Mouse (Mus musculus) CH12F3 (cell line): Measurements from ENCODE around the gene 4930539E08Rik.

Experiments
- in situ Hi-C: fragments of 300-500 bp; cut with MboI; formaldehyde crosslinking; loops from 2 replicates; pipeline ENCODE4 v1.14.3; 2020; ENCODE audit warnings: low sequenced_read_pairs

4930539E08Rik gene

DNA sequence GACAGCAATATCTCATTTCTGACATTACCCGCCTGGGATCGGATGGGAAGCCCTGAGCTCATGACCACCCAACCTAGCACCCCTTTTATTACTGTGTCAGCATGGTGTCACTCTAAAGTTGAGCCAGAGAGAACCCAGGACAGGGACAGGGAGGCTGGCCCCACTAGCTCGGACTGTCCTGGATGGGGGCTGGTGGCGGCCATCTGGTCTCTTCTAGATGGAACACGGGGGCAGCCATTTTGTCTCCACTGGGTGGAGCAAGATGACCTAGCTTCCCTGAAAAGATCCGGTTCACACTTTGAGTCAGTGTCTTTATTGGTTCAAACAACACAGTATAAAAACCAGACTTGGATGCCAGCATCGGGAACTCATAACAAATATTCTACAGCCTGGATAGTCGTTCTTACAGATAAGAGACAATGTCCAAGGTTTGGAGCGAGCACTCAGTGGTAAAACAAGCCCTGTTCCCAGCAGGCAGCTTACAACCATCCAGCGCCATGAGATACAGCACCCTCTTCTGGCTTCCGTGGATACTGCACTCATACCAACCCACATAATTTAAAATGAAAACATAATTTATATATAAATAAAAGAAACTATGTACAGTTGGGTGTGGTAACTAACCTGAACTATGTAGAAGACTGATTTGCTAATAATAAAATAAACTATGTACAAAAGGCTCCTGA lies 18.9 kb downstream of the 4930539E08Rik start:
- in situ Hi-C loops, result no loop called here

DNA sequence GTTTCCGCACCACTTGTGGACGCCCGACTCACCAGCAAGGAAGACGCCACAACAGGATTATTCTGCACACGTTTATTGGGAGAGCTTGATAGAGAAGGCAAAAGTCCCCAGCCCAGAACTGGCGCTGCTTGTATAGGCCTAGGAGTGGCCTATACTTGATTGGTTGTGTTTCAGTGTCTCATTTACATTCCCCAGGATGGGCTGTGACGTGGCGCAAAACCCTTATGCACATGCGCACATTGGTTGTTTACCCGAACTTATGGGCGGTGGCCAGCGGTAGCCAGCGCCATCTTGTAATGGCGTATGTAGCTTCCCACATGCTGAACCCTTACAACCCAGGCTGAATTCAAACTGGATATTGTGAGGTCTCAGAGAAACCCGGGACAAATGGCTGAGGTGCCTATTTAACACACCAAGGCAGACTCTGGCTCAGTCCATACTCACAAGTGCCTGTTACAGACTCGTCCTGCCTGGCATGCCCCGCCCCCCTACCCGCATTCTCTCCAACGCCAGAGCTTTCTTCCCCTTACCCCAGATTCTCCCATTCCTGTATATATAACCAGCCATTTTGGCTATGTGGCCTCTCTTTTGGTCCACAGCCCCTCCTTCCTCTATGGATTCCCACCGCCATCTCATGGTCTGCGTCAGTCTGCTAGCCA lies 19.8 kb downstream of the 4930539E08Rik start:
- in situ Hi-C loops, result no loop called here

DNA sequence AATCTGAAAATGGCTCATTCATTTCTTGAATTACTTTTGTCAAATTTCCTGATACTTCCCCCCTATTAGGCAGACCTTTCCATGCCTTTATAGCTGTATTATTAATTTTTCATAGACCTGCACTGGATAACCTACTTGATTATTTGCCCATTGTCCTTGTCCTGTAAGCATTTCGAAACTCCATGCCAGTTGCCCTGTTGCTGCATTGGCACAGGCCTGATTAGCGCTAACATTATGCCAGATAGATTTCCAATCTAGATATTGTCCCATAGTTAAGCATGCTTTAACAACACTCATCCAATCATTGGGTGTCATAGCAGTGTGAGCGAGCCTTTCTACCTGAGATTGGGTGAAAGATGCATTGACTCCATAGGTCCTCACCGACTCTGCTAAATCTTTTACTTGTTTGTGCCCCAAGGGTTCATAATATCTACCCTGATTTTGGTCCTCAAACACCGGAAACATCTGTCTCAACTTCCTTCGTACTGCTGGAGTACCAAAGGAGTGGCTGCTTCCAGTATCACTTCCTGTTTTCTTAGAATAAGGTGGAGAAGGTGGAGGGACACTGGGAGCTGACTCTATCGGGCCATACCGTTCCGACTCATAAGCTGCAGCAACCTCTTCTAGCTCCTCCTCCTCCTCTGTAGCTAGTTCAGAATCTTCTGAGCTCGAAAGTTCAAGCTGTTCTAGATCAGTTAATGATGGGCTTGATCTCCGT lies 20.9 kb downstream of the 4930539E08Rik start:
- in situ Hi-C loops, result no loop called here

DNA sequence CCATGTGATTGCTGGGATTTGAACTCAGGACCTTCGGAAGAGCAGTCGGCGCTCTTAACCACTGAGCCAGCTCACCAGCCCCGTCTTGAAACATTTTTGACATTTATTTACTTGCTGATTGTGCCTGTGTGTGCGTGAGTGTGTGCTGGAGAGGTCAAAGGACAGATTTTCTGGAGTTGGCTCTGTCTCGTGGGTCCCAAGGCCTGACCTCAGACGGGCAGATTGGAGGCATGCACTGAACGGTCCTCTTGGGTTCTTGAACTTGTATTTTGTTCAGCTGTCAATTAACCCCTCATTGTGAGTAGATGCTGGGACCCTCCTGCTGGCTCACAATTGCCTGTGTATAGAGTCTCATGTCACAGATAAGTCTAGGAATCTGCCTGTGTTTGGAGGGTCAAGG lies 28.9 kb downstream of the 4930539E08Rik start:
- in situ Hi-C loops, result no loop called here

- in situ Hi-C loops, result no loop called here
Observed at GRCm38 (mm10) chr17:28885231-28885630, 29.9 kb downstream of the 4930539E08Rik start.

GRCm38 (mm10) chr17:28883941-28884516 lies 31.1 kb downstream of the 4930539E08Rik start:
- in situ Hi-C loops, result no loop called here

GRCm38 (mm10) chr17:28882810-28883209 lies 32.3 kb downstream of the 4930539E08Rik start:
- in situ Hi-C loops, result no loop called here

DNA sequence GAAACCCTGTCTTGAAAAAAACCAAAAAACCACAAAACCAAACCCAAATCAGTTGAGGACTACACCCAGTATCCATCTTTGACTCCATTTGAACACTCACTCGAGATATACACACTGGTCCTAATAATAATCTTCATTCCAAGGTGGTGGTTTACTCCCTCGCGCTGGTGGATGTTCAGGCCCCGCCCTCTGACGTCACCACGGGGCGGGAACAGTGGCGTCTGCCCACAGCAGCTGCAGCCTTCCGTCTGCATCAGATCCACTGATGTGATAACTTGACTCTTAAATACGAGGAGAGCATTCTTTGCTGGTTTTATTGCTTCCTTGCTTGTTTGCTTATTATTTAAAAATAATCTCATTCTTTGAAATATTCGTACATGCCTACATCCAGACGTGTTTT lies 32.8 kb downstream of the 4930539E08Rik start:
- in situ Hi-C loops, result no loop called here

GRCm38 (mm10) chr17:28879931-28880391 lies 35.2 kb downstream of the 4930539E08Rik start:
- in situ Hi-C loops, result no loop called here

GRCm38 (mm10) chr17:28876821-28877220 lies 38.3 kb downstream of the 4930539E08Rik start:
- in situ Hi-C loops, result no loop called here

DNA sequence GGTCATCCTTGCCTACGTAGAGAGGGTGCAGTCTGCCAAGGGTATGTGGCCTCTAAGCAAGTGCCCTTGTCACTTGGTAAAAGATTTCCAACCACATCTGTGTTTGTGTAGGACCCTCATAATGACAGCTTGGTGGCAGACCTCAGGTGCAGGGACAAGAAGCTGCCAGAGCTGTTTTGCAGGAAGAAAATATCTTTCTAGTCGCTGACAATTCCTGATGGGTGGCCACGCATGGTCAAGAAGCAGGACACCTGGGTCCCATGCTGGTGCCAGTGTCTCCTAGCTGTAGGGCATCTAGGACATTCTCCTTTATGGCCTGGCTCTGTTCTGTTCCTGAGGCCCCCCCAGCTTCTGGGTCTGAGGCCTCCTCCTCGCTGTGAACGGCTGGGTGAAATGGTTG lies 38.8 kb downstream of the 4930539E08Rik start:
- in situ Hi-C loops, result no loop called here

DNA sequence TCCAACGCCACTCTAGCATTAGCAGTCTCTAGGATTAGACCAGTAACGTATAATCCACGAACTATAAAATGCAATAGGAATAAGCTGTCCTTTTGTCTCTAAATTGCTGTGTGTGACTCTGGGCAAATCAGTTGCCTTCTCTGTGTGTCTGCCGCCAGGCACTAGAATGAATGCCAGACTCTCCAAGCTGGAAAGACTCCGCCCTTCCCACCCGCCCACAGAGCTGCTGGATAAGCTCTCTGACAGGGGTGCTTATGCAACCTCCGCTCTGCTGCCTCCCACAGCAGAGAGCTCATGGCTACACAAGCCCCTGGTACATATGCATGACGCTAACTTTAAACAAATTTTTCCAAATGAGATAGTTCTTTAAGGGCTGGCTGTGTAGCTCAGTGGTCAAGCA lies 39.8 kb downstream of the 4930539E08Rik start:
- in situ Hi-C loops, result no loop called here

DNA sequence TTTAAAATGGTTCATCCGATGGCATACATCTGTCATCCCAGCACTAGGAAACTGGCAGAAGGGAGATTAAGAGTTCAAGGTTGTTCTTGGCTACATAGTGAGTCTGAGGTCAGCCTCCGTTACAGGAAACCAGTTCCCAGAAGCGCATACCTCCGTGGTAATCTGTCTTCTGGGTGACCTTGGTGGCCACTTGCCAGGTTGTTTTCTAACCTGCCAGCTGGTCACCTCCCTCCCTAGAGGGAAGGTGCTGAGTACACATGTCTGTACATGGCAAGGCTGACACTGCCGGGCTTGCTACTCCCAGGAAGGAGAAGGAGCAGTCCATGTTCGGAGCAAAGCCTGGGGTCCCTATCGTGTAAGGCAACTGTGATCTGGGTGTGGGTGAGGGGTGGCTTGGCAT lies 40.3 kb downstream of the 4930539E08Rik start:
- in situ Hi-C loops, result no loop called here

GRCm38 (mm10) chr17:28874216-28874615 lies 40.9 kb downstream of the 4930539E08Rik start:
- in situ Hi-C loops, result no loop called here

GRCm38 (mm10) chr17:28872322-28872721 lies 42.8 kb downstream of the 4930539E08Rik start:
- in situ Hi-C loops, result no loop called here

DNA sequence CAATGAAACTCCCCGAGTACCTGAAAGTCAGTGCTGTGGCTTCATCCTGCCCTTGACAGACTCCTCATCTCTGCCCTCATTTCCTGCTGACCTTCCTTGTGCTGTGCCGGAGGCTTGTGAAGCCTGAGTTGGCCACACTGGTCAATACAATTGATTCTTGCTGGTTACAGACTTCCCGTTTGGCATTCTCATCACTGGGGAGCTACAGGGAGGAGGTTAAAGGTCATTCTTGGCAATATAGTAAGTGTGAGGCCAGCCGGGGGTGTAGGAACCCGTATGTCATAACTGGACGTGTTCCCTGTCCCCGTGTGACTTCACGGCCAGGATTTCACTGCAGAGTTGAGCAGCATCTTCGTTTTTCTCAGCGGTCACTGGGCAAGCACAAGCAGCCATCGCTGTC lies 43.3 kb downstream of the 4930539E08Rik start:
- in situ Hi-C loops, result no loop called here

- in situ Hi-C loops, result no loop called here
Observed at GRCm38 (mm10) chr17:28870435-28870834, 44.7 kb downstream of the 4930539E08Rik start.

GRCm38 (mm10) chr17:28869412-28870110 lies 45.6 kb downstream of the 4930539E08Rik start:
- in situ Hi-C loops, result no loop called here

- in situ Hi-C loops, result no loop called here
Observed at GRCm38 (mm10) chr17:28867381-28867780, 47.7 kb downstream of the 4930539E08Rik start.

- in situ Hi-C loops, result no loop called here
Observed at GRCm38 (mm10) chr17:28866921-28867320, 48.2 kb downstream of the 4930539E08Rik start.

GRCm38 (mm10) chr17:28864464-28864863 lies 50.7 kb downstream of the 4930539E08Rik start:
- in situ Hi-C loops, result no loop called here
